Mouse (Mus musculus) lung, adult 2 months (tissue): ENCODE measurements around the gene Tbc1d10a.
A peak's percentile ranks its signal among the peaks of the same experiment; 100 is the strongest.

Source experiments
- CTCF ChIP-seq: fragments of 200-500 bp; IDR thresholded peaks from 2 replicates; pipeline ENCODE4 v1.5.1; 2011; ENCODE audit warnings: mild to moderate bottlenecking, low read length, control low read depth; ENCODE audit not compliant: insufficient read depth
- POLR2A ChIP-seq: fragments of 200-500 bp; IDR thresholded peaks from 2 replicates; pipeline ENCODE4 v1.6.1; 2011; ENCODE audit warnings: low read depth, mild to moderate bottlenecking, control low read depth, low read length, borderline replicate concordance; ENCODE audit errors: extremely low read depth

DNA sequence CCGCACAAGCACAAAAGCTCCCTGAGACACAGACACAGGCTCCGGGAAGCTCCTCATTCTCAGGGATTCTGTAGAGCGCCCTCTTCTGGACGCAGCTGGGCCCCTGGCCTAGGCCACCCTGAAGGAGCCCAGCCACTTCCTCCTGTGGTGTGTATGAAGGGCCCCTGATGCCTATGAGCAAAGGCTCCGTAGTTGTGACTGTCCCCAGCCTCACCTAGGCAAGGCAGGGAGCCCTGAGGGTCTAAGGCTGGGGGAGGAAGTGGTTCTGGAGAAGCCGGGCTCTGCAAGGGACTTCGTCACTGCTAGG is 74.6 kb downstream of the Tbc1d10a start:
- no peak for TF ChIP-seq POLR2A
- peak; percentile 51 for TF ChIP-seq CTCF
